Mouse (Mus musculus): Measurements from ENCODE around the gene Prss40. TPM values are rescaled to one million over a fixed set of nuclear protein-coding genes. Genes with fewer than 3 reads are reported as not detected.

Prss40 gene
- polyA plus RNA-seq, 1 experiment: not detected

DNA sequence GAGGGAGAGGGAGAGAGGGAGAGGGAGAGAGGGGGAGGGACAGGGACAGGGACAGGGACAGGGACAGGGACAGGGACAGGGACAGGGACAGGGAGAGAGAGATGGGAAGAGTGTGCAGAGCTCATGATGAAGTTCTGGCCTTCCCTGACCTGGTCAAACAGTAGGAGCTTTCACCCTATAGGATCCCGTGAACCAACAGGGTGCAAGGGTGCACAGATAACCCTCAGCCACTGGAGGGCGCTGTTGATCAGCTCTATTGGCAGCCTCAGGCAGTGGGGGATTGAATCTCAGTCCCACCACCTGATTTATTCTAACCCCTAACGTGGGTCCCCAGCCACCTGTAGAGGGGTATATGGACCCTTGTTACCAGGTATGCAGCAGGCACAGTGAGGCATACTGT, 49.7 kb downstream of the Prss40 start:
- no peak for TF ChIP-seq POLR2A (IDR thresholded peaks at IDR 0.05; ENCODE audit: low read depth, low read length)
- peak; percentile 56 for TF ChIP-seq CTCF (conservative IDR thresholded peaks at IDR 0.05; ENCODE audit: insufficient read depth, insufficient read length, low read depth, low read length)
- no peak overlapping the region for H3K27ac ChIP-seq (ENCODE audit: insufficient read depth, low read depth, low read length)
- H3K36me3 ChIP-seq (ENCODE audit: control insufficient read depth, insufficient read depth, low read length): no peaks in the 10 kb centered on the region
- no peaks in the 10 kb centered on the region for H3K27me3 ChIP-seq (replicated peaks; ENCODE audit: control insufficient read depth, insufficient read depth, low read length)
- H3K4me3 ChIP-seq (ENCODE audit: insufficient read depth, low read depth, low read length): no peak overlapping the region
- no peaks in the 10 kb centered on the region for H3K4me1 ChIP-seq (ENCODE audit: control insufficient read depth, insufficient read depth, low read length)
- DNase-seq: no peak
- 15% methylated on average over 3 of the region's 3 CpGs for WGBS

DNA sequence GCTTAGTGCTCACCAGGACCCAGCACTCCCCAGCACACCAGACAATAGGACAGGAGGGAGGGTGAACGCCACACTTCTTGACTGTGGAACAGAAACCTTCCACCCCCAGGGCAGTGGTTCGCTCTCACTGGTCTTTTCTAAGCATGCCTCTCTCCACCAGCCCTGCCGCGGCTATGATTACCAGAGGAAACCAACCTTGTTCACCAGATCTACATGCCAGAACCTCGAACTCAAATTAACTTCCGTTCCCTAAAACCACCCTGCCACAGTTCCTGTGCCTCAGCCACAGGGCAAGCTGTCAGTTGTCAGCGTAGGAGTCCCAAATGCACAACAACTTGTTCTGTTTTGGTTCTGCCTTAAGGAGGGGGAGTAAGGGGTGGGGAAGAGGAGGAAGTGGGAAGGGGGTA, 50.2 kb downstream of the Prss40 start:
- TF ChIP-seq POLR2A (IDR thresholded peaks at IDR 0.05; ENCODE audit: low read depth, low read length) (no peak), CTCF (conservative IDR thresholded peaks at IDR 0.05; ENCODE audit: insufficient read depth, insufficient read length, low read depth, low read length) (no peak)
- Histone ChIP-seq H3K36me3 (ENCODE audit: control insufficient read depth, insufficient read depth, low read length) (no peaks in the 10 kb centered on the region), H3K27me3 (replicated peaks; ENCODE audit: control insufficient read depth, insufficient read depth, low read length) (no peaks in the 10 kb centered on the region), H3K27ac (ENCODE audit: insufficient read depth, low read depth, low read length) (no peak overlapping the region), H3K4me3 (ENCODE audit: insufficient read depth, low read depth, low read length) (no peak overlapping the region), H3K4me1 (ENCODE audit: control insufficient read depth, insufficient read depth, low read length) (no peaks in the 10 kb centered on the region)
- 2% methylated on average over 7 of the region's 7 CpGs for WGBS
- DNase-seq: no peak

DNA sequence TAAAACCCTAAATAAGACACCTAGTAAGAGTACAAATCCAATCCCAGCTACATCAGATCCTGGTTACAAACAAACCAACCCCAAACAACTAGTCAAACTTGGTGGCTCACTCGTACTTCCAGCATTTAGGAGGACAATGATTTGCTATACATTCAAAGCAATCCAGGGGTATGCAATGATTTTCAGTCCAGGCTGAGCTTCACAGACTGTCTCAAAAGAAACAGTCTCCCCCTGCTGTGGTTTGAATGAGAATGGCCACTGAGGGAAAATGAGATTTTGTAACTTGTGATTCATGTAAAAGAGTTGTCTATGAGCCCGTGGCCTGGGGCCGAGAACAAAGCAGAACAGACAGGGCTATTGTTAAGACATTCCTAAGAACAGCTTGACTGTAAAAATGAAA, 52.8 kb downstream of the Prss40 start:
- no peaks in the 10 kb centered on the region for H3K36me3 ChIP-seq (ENCODE audit: control insufficient read depth, insufficient read depth, low read length)
- no peaks in the 10 kb centered on the region for H3K27me3 ChIP-seq (replicated peaks; ENCODE audit: control insufficient read depth, insufficient read depth, low read length)
- H3K27ac ChIP-seq (ENCODE audit: insufficient read depth, low read depth, low read length): no peak overlapping the region
- no peak for DNase-seq
- no peak for TF ChIP-seq CTCF (conservative IDR thresholded peaks at IDR 0.05; ENCODE audit: insufficient read depth, insufficient read length, low read depth, low read length)
- TF ChIP-seq POLR2A (IDR thresholded peaks at IDR 0.05; ENCODE audit: low read depth, low read length): no peak
- H3K4me1 ChIP-seq (ENCODE audit: control insufficient read depth, insufficient read depth, low read length): no peaks in the 10 kb centered on the region
- WGBS: 84% methylated on average over 3 of the region's 3 CpGs
- H3K4me3 ChIP-seq (ENCODE audit: insufficient read depth, low read depth, low read length): no peak overlapping the region

GRCm38 (mm10) chr1:34505970-34506551, 54.7 kb downstream of the Prss40 start:
- no peak overlapping the region for H3K27ac ChIP-seq (ENCODE audit: insufficient read depth, low read depth, low read length)
- no peaks in the 10 kb centered on the region for H3K27me3 ChIP-seq (replicated peaks; ENCODE audit: control insufficient read depth, insufficient read depth, low read length)
- H3K4me1 ChIP-seq (ENCODE audit: control insufficient read depth, insufficient read depth, low read length): no peaks in the 10 kb centered on the region
- H3K4me3 ChIP-seq (ENCODE audit: insufficient read depth, low read depth, low read length): no peak overlapping the region
- DNase-seq: no peak
- 66% methylated on average over 4 of the region's 4 CpGs for WGBS
- H3K36me3 ChIP-seq (ENCODE audit: control insufficient read depth, insufficient read depth, low read length): no peaks in the 10 kb centered on the region
- TF ChIP-seq CTCF (conservative IDR thresholded peaks at IDR 0.05; ENCODE audit: insufficient read depth, insufficient read length, low read depth, low read length) (no peak), POLR2A (IDR thresholded peaks at IDR 0.05; ENCODE audit: low read depth, low read length) (no peak)

DNA sequence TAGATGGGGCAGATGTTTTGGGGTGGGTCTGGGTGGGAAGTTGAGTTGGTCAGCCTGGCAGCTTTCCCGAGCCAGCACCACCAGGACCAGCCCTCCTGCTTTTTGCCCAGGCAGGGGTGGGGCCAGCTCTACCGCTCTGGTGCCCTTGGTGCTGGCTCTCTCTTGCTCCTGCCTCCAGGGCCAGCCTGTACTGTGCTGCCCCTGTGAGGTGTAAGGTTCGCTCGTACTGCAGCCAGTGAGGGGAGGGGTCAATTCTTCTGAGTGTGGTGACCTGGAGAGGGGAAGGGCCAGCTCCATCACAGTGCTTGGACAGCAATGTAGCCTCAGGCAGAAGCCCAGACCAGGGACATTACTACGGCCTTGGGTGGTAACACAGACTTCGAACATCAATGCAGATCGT, 55.4 kb downstream of the Prss40 start:
- TF ChIP-seq POLR2A (IDR thresholded peaks at IDR 0.05; ENCODE audit: low read depth, low read length) (no peak), CTCF (conservative IDR thresholded peaks at IDR 0.05; ENCODE audit: insufficient read depth, insufficient read length, low read depth, low read length) (no peak)
- H3K4me3 ChIP-seq (ENCODE audit: insufficient read depth, low read depth, low read length): no peak overlapping the region
- DNase-seq: no peak
- 52% methylated on average over 7 of the region's 7 CpGs for WGBS
- no peak overlapping the region for H3K27ac ChIP-seq (ENCODE audit: insufficient read depth, low read depth, low read length)
- no peaks in the 10 kb centered on the region for H3K27me3 ChIP-seq (replicated peaks; ENCODE audit: control insufficient read depth, insufficient read depth, low read length)
- H3K4me1 ChIP-seq (ENCODE audit: control insufficient read depth, insufficient read depth, low read length): no peaks in the 10 kb centered on the region
- H3K36me3 ChIP-seq (ENCODE audit: control insufficient read depth, insufficient read depth, low read length): no peaks in the 10 kb centered on the region

DNA sequence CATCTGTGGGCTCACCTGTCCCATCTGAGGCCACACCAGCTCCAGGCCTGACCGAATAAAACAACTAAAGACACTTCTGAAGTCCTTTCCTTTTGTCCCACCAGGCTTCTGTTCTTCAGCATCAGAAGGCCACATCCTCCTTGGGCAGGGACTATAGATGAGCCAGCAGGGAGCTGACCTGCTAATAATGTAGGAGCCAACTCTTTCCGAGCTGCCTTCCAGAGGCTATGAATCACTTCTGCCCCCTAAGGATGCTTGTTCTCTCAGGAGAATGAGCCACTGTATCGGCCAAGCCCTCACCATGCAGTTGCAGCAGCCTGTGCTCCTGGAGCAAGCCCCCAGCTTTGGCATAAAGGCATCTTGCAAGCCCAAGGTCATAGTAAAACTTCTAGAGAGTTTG, 57.8 kb downstream of the Prss40 start:
- Histone ChIP-seq H3K36me3 (ENCODE audit: control insufficient read depth, insufficient read depth, low read length) (no peaks in the 10 kb centered on the region), H3K27ac (ENCODE audit: insufficient read depth, low read depth, low read length) (no peak overlapping the region), H3K27me3 (replicated peaks; ENCODE audit: control insufficient read depth, insufficient read depth, low read length) (no peaks in the 10 kb centered on the region), H3K4me3 (ENCODE audit: insufficient read depth, low read depth, low read length) (no peak overlapping the region), H3K4me1 (ENCODE audit: control insufficient read depth, insufficient read depth, low read length) (no peaks in the 10 kb centered on the region)
- DNase-seq: no peak
- TF ChIP-seq POLR2A (IDR thresholded peaks at IDR 0.05; ENCODE audit: low read depth, low read length) (no peak), CTCF (conservative IDR thresholded peaks at IDR 0.05; ENCODE audit: insufficient read depth, insufficient read length, low read depth, low read length) (no peak)
- 52% methylated on average over 3 of the region's 3 CpGs for WGBS

Other genes with a start within 250 kb of the Prss40 start
- gene Ccdc115, start 121.3 kb downstream of the Prss40 start, polyA plus RNA-seq (2012; rRNA removed): 20.0 and 21.7 TPM in 2 replicates
- 64.7 and 71.4 TPM in 2 replicates for gene Imp4, start 121.1 kb downstream of the Prss40 start, polyA plus RNA-seq (2012; rRNA removed)
- gene Ptpn18, start 101.2 kb downstream of the Prss40 start, polyA plus RNA-seq (2012; rRNA removed): 42.4 and 44.6 TPM in 2 replicates
- 0.11 and 0.37 TPM in 2 replicates for gene Prss39, start 62.5 kb downstream of the Prss40 start, polyA plus RNA-seq (2012; rRNA removed)
- gene Cfc1, start 25.3 kb downstream of the Prss40 start, polyA plus RNA-seq (2012; rRNA removed): not detected in 2 replicates
- 0.02 TPM in 1 of 2 replicates, not detected in the other for gene Amer3, start 18.7 kb upstream of the Prss40 start, polyA plus RNA-seq (2012; rRNA removed)

All from kidney, adult 2 months (tissue).